Mouse (Mus musculus) heart, postnatal 10 days (tissue): ENCODE measurements around the gene Ppcdc. TPM values are rescaled to one million over a fixed set of nuclear protein-coding genes. Genes with fewer than 3 reads are reported as not detected.
A peak's percentile ranks its signal among the peaks of the same experiment; 100 is the strongest.

Experiments used
- DNase-seq, 2 experiments: peaks; one replicate each; pipeline ENCODE4 v3.0.0; 2021
- intact Hi-C: fragments of 180-260 bp; cut with DNase I; formaldehyde crosslinking; loops from one replicate; pipeline ENCODE4 v1.15.1; 2025
- total RNA-seq, 2 experiments: library from RNA; stranded (reverse); gene quantifications; 2 replicates each; pipeline ENCODE4 v1.2.3; 2021

Ppcdc gene
- total RNA-seq = 1 to 10 TPM; 5.7 to 9.5 TPM

- intact Hi-C loops = loop anchor here (5.0 kb wide), 1 partner anchor 292 kb away; the partner anchor contains the start of gene Neil1
- peak; percentile 95 to 96 for DNase-seq
These were observed at the start of gene Ppcdc for GRCm38 (mm10) chr9:57439522-57440295. TSS of gene Ppcdc (minus strand) at chr9:57440124.

GRCm38 (mm10) chr9:57487807-57488206 lies 47.9 kb upstream of the Ppcdc start:
- no peak for DNase-seq
- intact Hi-C loops = loop anchor here (5.0 kb wide), 1 partner anchor 169 kb away; no protein-coding TSS in a partner anchor

GRCm38 (mm10) chr9:57485774-57486173 lies 45.9 kb upstream of the Ppcdc start:
- peak; percentile 86 to 91 for DNase-seq
- intact Hi-C loops = loop anchor here (1.0 to 5.0 kb wide), 2 partner anchors 32 to 172 kb away; no protein-coding TSS in a partner anchor

- intact Hi-C loops = no loop called here
- DNase-seq = no peak
These were observed 29.0 kb upstream of the Ppcdc start for GRCm38 (mm10) chr9:57468914-57469313.

- DNase-seq = peak; percentile 90 to 93
- intact Hi-C loops = no loop called here
These were observed 28.1 kb upstream of the Ppcdc start, which contains the start of gene Scamp5 for GRCm38 (mm10) chr9:57467896-57468549. TSS of gene Scamp5 (minus strand) at chr9:57468060.

- DNase-seq = peak in 1 of 2 experiments; percentile 40
- intact Hi-C loops = no loop called here
These were observed 27.4 kb upstream of the Ppcdc start for GRCm38 (mm10) chr9:57467271-57467771.

- DNase-seq = peak in 1 of 2 experiments; percentile 14
These were observed 26.2 kb upstream of the Ppcdc start for GRCm38 (mm10) chr9:57466101-57466500.

GRCm38 (mm10) chr9:57462866-57463265 lies 22.9 kb upstream of the Ppcdc start:
- DNase-seq = no peak
- intact Hi-C loops = no loop called here

More at GRCm38 (mm10) chr9:57466101-57466500, 26.2 kb upstream of the Ppcdc start:
- intact Hi-C loops = no loop called here

GRCm38 (mm10) chr9:57459707-57460106 lies 19.8 kb upstream of the Ppcdc start:
- no peak for DNase-seq
- intact Hi-C loops = no loop called here

- intact Hi-C loops = no loop called here
- no peak for DNase-seq
These were observed 13.6 kb upstream of the Ppcdc start for GRCm38 (mm10) chr9:57453516-57453915.

- intact Hi-C loops = no loop called here
- DNase-seq = no peak
These were observed 12.9 kb upstream of the Ppcdc start for GRCm38 (mm10) chr9:57452624-57453462.

- intact Hi-C loops = no loop called here
These were observed 9.8 kb upstream of the Ppcdc start for GRCm38 (mm10) chr9:57449715-57450114.

GRCm38 (mm10) chr9:57440620-57441019 lies 696 bp upstream of the Ppcdc start:
- DNase-seq = no peak
- intact Hi-C loops = loop anchor here (5.0 kb wide), 1 partner anchor 293 kb away; the partner anchor contains the start of gene Neil1

More at GRCm38 (mm10) chr9:57449715-57450114, 9.8 kb upstream of the Ppcdc start:
- no peak for DNase-seq

GRCm38 (mm10) chr9:57439083-57439482 lies 841 bp downstream of the Ppcdc start:
- DNase-seq = peak in 1 of 2 experiments; percentile 32
- intact Hi-C loops = no loop called here

- intact Hi-C loops = loop anchor here (1.0 kb wide), 1 partner anchor 229 kb away; no protein-coding TSS in a partner anchor
- no peak for DNase-seq
These were observed 1.9 kb downstream of the Ppcdc start for GRCm38 (mm10) chr9:57437896-57438614.

GRCm38 (mm10) chr9:57436166-57436565 lies 3.8 kb downstream of the Ppcdc start:
- intact Hi-C loops = no loop called here
- no peak for DNase-seq

GRCm38 (mm10) chr9:57434405-57435165 lies 5.3 kb downstream of the Ppcdc start:
- DNase-seq = no peak
- intact Hi-C loops = no loop called here

- intact Hi-C loops = loop anchor here (1.0 to 2.0 kb wide), 2 partner anchors 174 to 271 kb away; no protein-coding TSS in a partner anchor
- peak; percentile 89 to 93 for DNase-seq
These were observed 6.6 kb downstream of the Ppcdc start for GRCm38 (mm10) chr9:57433097-57434032.
